Mouse (Mus musculus): ENCODE measurements around the gene Pomc.

DNA sequence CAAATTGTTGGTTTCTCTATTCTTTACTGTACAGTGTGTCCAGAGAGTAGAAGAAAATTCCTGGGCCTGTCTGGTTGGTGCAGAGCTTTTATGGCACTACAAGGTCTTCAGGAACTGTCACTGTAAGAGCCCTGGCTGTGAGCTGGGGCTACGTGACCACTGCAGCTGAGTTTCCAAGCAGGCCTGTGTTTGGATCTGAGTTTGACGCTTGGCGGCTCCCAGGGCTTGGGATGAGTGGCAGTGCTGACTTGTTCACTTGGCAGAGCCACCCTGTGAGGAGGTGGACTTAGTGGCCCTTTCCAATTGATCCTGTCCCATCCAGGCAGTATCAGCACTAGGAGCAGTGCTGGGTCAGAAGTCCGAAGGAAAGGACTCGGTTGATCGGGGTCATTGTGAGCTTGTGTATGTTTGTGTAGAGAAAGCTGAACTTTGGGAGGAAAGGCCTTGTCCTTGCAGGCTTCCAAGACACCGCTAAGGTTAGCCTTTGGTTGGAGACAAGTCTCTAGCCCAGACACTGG, 42.9 kb upstream of the Pomc start:
- no peak for TF ChIP-seq CTCF (IDR thresholded peaks at IDR 0.05; ENCODE audit: control insufficient read depth, insufficient read depth, insufficient replicate concordance, low read depth, low read length)
- TF ChIP-seq POLR2A (IDR thresholded peaks at IDR 0.05; ENCODE audit: control insufficient read depth, low read depth, low read length) = no peak
